Mouse (Mus musculus): Measurements from ENCODE around the gene Stard8. TPM values are rescaled to one million over a fixed set of nuclear protein-coding genes. Genes with fewer than 3 reads are reported as not detected.

Gene Stard8
- total and polyA plus RNA-seq, 3 experiments = 0.39 to 2.3 TPM; not detected in 1

DNA sequence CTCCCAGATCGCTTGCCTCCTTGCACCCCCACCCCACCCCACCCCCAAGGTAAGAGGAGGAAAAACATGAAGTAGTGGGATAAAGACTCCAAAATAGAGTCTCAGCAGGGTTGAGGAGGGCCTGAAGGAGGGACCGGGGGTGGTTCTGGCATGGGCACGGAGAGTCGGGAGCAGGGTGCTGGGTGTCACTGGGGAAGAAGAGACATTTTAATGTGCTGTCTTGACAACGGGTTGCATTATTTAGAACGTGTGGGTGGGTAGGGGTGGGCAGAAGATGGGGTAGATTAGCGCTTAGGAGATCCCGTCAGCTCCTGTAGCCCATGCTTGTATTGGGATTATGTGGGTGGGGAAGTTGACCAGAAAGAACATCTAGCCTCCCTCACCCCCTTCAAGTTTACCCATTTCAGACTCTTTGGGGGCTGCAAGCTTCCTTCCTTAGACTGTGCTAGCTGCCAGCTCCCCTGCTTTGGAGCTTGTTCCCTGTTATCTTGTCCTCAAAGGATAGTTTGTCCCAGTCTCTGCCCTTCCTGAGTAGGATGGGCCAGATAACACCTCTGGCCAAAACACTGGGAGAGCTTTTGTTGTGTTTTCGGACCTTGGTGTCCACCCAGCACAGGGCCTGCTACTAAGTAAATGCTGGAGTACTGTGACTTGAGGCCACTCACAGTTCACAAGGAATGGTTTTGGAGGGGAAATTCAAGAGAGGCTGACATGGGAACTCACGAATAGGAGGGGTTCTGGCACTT is 47.9 kb downstream of the Stard8 start:
- H3K9ac ChIP-seq (ENCODE audit: control insufficient read depth, low read depth, low read length, poor library complexity, severe bottlenecking) = no peak overlapping the region
- TF ChIP-seq ZMIZ1 (IDR thresholded peaks at IDR 0.05; ENCODE audit: low read depth, low read length) (no peak), POLR2A (IDR thresholded peaks at IDR 0.05; ENCODE audit: control insufficient read depth in 1 of 2, insufficient read depth in 1 of 2, low read depth in 1 of 2, low read length in 2 of 2, poor library complexity in 1 of 2) (no peak), CHD1 (IDR thresholded peaks at IDR 0.05; ENCODE audit: low read depth, low read length) (no peak), ZC3H11A (IDR thresholded peaks at IDR 0.05; ENCODE audit: low read depth, low read length) (no peak), ELF1 (IDR thresholded peaks at IDR 0.05; ENCODE audit: low read depth, low read length) (no peak), GABPA (IDR thresholded peaks at IDR 0.05; ENCODE audit: low read depth, low read length) (no peak), MAFK (IDR thresholded peaks at IDR 0.05; ENCODE audit: borderline replicate concordance, low read depth, low read length) (no peak), CHD2 (IDR thresholded peaks at IDR 0.05; ENCODE audit: low read length) (no peak), ZNF384 (IDR thresholded peaks at IDR 0.05; ENCODE audit: low read depth, low read length) (no peak), MAZ (IDR thresholded peaks at IDR 0.05; ENCODE audit: low read depth, low read length) (no peak)
- H3K36me3 ChIP-seq (ENCODE audit: control insufficient read depth in 1 of 2, insufficient read depth in 2 of 2, low read length in 2 of 2) = peaks cover 0 to 2% of the 10 kb centered on the region in 2 experiments; a peak in 1 of 4 replicates
- H3K27me3 ChIP-seq (ENCODE audit: control insufficient read depth in 1 of 2, insufficient read depth in 2 of 2, low read length in 2 of 2) = no peaks in the 10 kb centered on the region
- peaks cover 0 to 3% of the 10 kb centered on the region in 2 experiments; a peak in 2 of 4 replicates for H3K4me1 ChIP-seq (ENCODE audit: control insufficient read depth in 1 of 2, insufficient read depth in 2 of 2, low read length in 2 of 2)
- DNase-seq (ENCODE audit: low read depth, low spot score) = no peak
- no peak overlapping the region for H3K4me3 ChIP-seq (ENCODE audit: control insufficient read depth in 1 of 2, insufficient read depth in 1 of 2, low read depth in 2 of 2, low read length in 2 of 2)
- H3K9me3 ChIP-seq (replicated peaks; ENCODE audit: insufficient read depth, low read length) = no peaks in the 10 kb centered on the region
- H3K27ac ChIP-seq (ENCODE audit: control insufficient read depth, low read depth, low read length) = no peak overlapping the region
- no peaks in the 10 kb centered on the region for H3K79me2 ChIP-seq (ENCODE audit: control insufficient read depth, insufficient read depth, low read length, poor library complexity)

DNA sequence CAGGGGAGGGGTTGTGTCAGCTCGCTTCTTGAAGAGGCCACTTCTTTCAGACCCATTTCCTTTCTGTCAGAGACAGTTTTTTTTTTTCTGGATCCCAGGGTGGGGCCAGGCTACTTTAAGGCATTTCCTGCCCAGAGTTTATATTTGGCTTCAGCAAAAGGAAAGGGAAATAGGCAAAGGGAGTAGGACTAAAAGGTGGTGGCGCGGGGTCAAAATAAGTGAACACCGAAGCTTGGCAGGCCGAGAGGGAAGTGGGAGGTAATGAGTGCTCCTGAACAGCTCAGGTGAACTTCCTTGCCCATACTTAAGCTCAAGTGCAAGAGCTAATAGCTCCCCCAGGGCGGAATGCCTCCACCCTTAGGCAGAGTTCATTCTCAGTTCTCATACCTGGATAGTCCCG is 49.2 kb downstream of the Stard8 start:
- H3K36me3 ChIP-seq (ENCODE audit: control insufficient read depth in 1 of 2, insufficient read depth in 2 of 2, low read length in 2 of 2) = no peaks in the 10 kb centered on the region
- DNase-seq (ENCODE audit: low read depth, low spot score) = no peak
- no peak overlapping the region for H3K4me3 ChIP-seq (ENCODE audit: control insufficient read depth in 1 of 2, insufficient read depth in 1 of 2, low read depth in 2 of 2, low read length in 2 of 2)
- H3K27ac ChIP-seq (ENCODE audit: control insufficient read depth, low read depth, low read length) = no peak overlapping the region
- TF ChIP-seq BHLHE40 (IDR thresholded peaks at IDR 0.05; ENCODE audit: borderline replicate concordance, low read depth, low read length) = no peak
- no peak for TF ChIP-seq HCFC1 (IDR thresholded peaks at IDR 0.05; ENCODE audit: low read depth, low read length)
- TF ChIP-seq RAD21 (IDR thresholded peaks at IDR 0.05; ENCODE audit: low read depth, low read length) = no peak
- TF ChIP-seq CHD2 (IDR thresholded peaks at IDR 0.05; ENCODE audit: low read length) = no peak
- no peak for TF ChIP-seq UBTF (IDR thresholded peaks at IDR 0.05; ENCODE audit: borderline replicate concordance, insufficient read depth, low read depth, low read length)
- TF ChIP-seq ELF1 (IDR thresholded peaks at IDR 0.05; ENCODE audit: low read depth, low read length) = no peak
- TF ChIP-seq TAL1 (IDR thresholded peaks at IDR 0.05; ENCODE audit: low read length) = no peak
- TF ChIP-seq ZNF384 (IDR thresholded peaks at IDR 0.05; ENCODE audit: low read depth, low read length) = no peak
- no peak for TF ChIP-seq MYC (IDR thresholded peaks at IDR 0.05; ENCODE audit: low read depth, low read length)
- no peak for TF ChIP-seq KAT2A (conservative IDR thresholded peaks at IDR 0.05; ENCODE audit: low read depth, low read length)
- TF ChIP-seq USF2 (IDR thresholded peaks at IDR 0.05; ENCODE audit: borderline replicate concordance in 1 of 2, insufficient read depth in 1 of 2, low read depth in 1 of 2, low read length in 2 of 2) = no peak
- no peak for TF ChIP-seq MYB (IDR thresholded peaks at IDR 0.05; ENCODE audit: low read depth, low read length)
- TF ChIP-seq POLR2AphosphoS5 (IDR thresholded peaks at IDR 0.05; ENCODE audit: borderline replicate concordance, low read depth, low read length) = no peak
- TF ChIP-seq EP300 (IDR thresholded peaks at IDR 0.05; ENCODE audit: low read depth in 1 of 2, low read length in 2 of 2) = no peak
- no peak for TF ChIP-seq USF1 (IDR thresholded peaks at IDR 0.05; ENCODE audit: low read depth, low read length)
- H3K27me3 ChIP-seq (ENCODE audit: control insufficient read depth in 1 of 2, insufficient read depth in 2 of 2, low read length in 2 of 2) = no peaks in the 10 kb centered on the region
- H3K9ac ChIP-seq (ENCODE audit: control insufficient read depth, low read depth, low read length, poor library complexity, severe bottlenecking) = no peak overlapping the region
- no peaks in the 10 kb centered on the region for H3K9me3 ChIP-seq (replicated peaks; ENCODE audit: insufficient read depth, low read length)
- no peaks in the 10 kb centered on the region for H3K4me1 ChIP-seq (ENCODE audit: control insufficient read depth in 1 of 2, insufficient read depth in 2 of 2, low read length in 2 of 2)
- no peaks in the 10 kb centered on the region for H3K79me2 ChIP-seq (ENCODE audit: control insufficient read depth, insufficient read depth, low read length, poor library complexity)

All from MEL (cell line).